Mouse (Mus musculus) embryo, embryonic 10.5 days (tissue): ENCODE measurements at regions not wholly inside any gene's neighbourhood (a gene's known extent, or its start where the extent isn't known, plus 50 kb on each side); places are given as distances from the start of the nearest gene placed in this dataset.

Experiments used
- DNase-seq: peaks from one replicate; pipeline ENCODE4 v3.0.0-alpha.2; 2015; ENCODE audit warnings: low spot score

- DNase-seq: no peak
Observed at GRCm38 (mm10) chr3:159121626-159122025, 373.6 kb upstream of the Depdc1a start.

- peak; percentile 2 for DNase-seq
Observed at GRCm38 (mm10) chr3:159143867-159144266, 351.4 kb upstream of the Depdc1a start.

GRCm38 (mm10) chr3:159181504-159181903 is 313.7 kb upstream of the Depdc1a start:
- no peak for DNase-seq

- DNase-seq: no peak
Observed at GRCm38 (mm10) chr3:159193189-159193588, 302.0 kb upstream of the Depdc1a start.
